Mouse (Mus musculus) heart, adult 9 months (tissue): Measurements from ENCODE around the gene Hist3h2ba.

Source experiments
- DNase-seq, 2 experiments: peaks; one replicate each; pipeline ENCODE4 v3.0.0; 2022; ENCODE audit warnings: low spot score in 2 of 2

Gene Hist3h2ba

DNA sequence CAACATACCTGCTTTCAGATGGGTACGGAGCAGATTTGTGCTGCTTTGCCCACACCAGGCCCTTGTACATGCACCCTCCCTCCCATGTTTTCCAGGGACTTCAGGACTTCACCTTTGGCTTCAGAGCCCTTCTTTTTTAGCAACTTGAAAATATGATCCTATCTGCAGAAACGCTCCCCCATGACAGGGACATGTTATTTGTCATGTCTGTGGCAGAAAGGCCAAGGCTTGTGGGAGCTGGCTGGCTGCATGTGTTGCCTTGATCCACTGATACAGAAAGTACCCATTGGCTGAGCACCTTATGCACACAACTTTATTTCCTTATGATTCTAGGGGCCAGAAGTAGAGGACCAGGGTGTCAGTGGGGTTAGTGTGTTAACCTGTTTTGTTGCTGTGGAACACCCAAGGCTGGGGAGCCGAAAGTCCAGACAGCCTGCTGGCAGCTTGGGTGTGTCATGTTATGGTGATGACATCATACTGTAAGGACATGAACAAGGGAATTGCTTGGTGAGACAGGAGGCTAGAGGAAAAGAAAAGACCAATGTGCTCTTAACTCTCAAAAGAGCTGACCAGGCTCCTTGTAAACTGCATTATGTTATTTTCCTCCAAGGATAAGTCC, 36.7 kb downstream of the Hist3h2ba start:
- no peak for DNase-seq

DNA sequence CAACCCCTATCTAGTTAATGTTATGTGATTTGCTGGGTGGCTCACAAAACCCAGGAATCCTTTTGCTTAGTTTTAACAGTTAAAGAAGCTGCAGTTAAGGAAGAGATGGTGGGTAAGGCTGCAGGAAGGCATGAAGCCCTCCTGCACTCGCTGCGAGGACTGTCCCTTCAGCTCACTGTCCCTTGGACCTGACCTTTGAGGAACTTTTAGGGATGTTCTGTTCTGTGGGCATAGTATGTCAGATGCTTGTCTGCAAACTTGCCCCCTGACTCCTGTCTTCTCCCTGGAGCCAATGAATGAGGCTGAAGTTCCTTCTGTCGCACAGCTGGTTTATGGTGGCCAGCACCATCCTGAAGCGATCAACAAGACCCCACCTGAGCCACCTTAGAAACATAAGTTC, 40.4 kb downstream of the Hist3h2ba start:
- no peak for DNase-seq

DNA sequence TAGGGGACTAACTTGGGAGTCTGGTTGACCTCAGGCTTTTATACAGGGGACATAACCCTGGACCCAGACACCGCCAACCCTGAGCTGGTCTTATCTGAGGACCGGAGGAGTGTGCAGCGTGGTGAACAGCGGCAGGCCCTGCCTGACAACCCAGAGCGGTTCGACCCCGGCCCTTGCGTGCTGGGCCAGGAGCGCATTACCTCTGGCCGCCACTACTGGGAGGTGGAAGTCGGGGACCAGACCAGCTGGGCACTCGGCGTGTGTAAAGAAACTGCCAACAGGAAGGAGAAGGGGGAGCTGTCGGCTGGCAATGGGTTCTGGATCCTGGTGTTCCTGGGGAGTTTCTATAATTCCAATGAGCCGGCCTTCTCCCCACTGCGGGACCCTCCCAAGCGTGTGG, 41.4 kb downstream of the Hist3h2ba start:
- no peak for DNase-seq

DNA sequence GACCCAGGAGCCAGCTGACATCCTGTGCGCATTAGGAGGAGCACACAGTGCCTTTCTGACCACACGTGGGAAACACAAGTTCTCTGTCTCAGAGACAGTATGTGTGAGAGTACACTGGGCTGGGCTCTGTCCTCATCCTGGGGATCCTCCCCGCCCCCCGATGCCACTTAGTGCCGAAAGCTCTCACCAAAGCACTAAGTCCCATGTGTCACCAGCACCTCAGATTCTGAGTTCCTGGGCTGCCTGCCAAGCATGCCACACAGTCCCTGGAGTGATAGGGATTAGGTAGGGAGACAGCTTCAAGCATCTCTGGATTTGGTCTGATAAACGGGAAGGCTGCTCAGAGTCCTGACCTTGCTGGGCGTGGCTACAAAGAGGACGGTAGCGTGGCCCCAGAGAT, 42.1 kb downstream of the Hist3h2ba start:
- peak in 1 of 2 experiments; percentile 60 for DNase-seq

DNA sequence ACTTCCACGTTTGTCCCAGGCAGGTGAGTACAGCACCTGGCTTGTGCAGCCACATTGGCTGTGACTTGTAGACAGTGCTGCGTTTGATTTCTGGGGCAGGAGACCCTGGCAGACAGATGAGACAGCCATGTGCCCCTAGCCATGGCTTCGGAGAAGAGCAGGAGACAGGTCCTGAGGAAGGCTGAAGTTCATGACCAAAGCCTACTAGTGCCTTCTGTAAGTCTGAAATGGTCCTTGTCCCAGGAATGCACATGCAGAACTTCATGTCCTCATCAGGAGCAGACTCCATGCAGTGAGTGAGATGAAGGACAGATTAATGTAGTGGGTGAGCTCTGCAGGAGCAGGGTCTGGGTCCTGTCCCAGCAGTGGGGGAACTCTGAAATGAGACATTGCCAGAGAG, 43.2 kb downstream of the Hist3h2ba start:
- no peak for DNase-seq

DNA sequence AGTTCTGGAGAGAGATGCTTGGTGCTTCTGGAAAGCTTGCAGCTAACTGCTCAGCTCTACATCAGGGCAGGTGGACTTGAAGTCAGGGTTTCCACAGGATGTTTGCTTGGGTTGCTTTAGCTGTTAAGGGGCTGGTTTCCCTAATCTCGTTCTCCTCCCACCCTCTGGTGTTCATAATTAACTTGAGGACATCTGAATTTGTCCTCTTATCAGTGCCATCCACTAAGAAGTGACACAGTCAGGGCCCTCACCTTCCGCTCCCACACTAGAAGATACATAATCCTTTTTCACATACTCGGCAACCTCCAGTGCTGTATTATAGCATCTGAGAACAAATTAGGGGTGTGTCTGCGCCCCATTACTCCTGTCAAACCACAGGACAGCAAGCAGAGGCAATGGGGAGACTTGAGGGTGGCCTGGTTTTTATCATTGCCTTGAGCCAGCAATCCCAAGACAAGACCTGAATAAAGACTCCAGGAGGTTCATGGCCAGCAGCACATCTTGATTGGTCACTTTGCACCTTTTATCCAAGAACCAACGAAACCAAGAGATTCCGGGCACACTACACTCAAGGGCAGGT, 44.5 kb downstream of the Hist3h2ba start:
- no peak for DNase-seq

DNA sequence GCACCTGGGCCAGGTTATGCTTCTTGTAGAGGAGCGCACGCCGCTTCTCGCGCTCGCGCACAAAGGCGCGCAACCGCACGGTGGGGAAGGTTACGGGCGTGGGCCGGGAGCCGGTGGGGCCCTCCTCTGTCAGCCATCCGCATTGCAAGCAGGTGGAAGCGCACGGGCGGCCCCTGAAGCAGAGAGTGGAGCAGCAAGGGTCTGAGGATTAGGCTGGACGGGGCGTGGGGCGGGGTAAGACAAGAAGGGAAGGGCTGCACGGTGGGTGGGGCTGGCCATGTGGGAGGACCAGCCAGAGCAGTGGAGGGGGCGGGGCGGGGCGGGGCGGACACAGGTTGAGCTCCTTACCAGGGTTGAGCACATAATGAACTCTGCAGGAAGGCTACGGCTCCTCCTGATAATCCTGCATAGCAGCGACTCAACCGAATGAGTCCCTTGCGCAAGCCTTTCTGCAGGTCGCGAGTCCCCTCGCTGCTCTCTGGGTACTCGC, 45.7 kb downstream of the Hist3h2ba start:
- DNase-seq: no peak

DNA sequence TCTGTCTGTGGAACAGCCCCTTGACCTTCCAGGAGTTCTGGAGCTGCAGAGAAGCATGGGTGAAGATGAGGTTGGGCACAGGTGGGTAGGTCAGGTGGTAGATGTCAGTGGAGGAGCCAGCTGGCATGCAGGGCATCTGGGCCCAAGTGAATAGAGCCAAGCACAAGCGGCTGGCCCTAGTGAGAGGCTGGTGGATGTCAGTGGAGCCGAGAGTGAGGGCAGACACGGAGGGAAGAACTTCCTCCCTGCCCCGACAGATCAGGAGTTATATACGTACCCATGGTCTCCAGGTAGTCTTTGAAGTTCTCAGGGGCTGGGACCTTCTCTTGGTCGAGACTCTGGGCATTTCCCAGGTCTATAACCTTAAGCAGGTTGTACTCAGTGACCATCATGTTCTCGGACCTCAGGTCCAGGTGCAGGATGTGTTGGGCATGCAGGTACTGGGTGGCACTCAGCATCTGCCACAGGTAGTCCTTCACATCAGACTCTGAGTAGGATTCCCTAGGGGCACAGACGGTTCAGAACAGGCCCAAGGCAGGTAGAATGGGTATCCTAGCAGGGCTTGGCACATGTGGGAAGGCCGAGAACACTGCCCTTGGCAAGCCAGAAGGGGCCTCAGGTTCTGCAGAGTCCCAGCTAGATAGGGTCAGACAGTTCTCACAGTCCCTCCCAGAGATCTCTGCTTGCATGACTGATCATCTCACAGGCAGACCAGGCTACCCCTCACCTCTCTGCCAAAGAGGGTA, 46.5 kb downstream of the Hist3h2ba start:
- DNase-seq: no peak

DNA sequence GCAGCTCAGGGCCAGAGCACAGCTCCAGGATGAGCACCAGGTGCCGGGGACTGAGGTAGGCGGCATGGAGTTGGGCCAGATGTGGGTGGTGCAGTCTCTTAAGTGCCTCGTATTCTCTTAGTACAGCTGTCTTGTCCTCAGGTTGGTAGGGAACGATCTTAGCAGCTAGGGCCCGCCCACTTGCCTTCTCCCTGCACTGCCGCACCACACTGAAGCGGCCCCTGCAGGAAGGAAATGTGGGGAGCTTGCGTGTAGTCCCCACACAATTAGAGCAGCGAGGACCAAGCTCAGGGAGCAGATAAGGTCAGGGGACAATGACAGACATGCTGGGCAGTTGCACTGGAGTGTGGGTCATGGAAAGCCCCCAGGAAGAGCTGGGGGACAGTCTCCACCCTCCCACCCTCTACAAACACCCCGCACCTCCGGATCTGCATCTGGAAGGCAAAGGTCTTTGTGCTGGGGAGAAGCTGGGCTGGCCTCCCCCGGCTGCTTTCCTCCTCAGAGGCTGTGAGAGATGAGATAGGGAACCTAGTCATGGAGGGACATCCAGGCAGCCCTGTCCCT, 47.2 kb downstream of the Hist3h2ba start:
- no peak for DNase-seq

DNA sequence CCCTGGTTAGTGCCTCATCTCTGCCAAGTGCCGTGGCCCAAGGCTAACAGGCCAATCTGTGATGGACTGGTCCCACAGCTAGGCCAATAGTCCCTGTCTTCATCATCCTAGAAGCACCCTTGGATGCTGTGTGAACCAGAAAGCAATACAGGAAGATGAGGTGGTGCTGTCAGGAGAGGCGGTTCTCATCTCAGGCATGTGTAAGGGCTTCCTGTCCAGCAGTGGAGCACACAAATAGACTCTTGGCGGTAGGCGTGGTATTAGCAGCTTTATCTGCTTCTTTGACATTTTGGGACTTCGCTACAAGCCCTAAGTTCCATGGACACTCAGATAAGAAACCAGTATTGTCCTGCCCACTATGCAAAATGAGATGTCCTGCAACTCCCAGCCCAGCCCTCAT, 48.8 kb downstream of the Hist3h2ba start:
- DNase-seq: no peak
